Mouse (Mus musculus): ENCODE measurements around the gene Gm10322. TPM values are rescaled to one million over a fixed set of nuclear protein-coding genes. Genes with fewer than 3 reads are reported as not detected.

Gm10322 gene
- not detected in 2 replicates for total RNA-seq (2023)

DNA sequence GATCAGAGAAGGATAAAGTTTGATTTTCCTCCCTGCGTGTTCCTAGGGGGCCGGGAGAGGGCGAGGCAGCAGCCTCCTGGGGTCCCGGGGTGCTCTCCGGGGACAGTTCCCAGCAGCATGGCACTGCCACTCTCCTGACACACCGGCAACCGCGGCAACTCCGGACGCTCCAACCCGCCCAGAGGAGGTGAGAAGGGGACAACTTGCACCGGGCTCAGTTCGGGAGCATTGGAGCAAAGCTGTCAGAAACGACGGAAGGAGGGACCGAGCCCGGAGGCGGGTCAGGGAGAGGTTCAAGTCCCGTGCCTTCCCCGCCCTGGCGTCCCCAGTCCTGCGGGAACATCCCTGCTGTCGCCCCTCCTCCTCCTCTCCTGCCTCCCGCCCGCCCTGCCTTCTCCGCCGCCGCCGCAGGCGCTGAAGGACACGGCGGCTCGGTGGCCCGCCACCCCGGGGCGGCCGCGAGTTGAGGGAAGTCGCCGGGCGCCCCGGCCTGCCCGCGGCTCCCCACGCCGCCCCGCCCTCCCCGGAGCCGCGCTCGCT is at the start of gene Gm10322:
TSS of gene Gm10322 (plus strand) at position 83 of the 540 bp plus-strand sequence.

DNA sequence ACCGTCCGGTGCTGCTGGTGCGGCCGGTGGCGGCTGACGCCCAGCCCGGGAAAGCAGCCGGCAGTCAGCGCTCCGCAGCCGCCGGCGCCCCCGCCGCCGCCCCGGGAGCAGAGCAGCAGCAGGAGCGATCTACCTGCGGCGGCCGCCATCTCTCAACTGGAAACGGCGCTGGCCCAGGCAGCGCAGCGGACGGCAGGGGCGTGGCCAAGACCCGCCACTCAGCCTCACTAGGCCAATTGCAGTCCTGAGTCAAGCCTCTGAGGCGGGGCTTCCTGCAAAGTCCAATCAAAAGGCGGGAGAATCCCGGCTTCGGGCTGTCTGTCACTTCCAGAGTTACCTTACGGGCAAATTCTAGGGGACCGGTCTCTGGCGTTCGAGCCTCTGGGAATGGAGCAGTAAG is 659 bp downstream of the Gm10322 start, which contains the start of gene Mcu:
TSS of gene Mcu (minus strand) at position 171 of the 400 bp plus-strand sequence.

Other genes with a start within 250 kb of the Gm10322 start
- 2.9 and 8.2 TPM in 2 replicates for gene Gm10273, start 220.4 kb upstream of the Gm10322 start, total RNA-seq (2023)
- gene Pla2g12b, start 212.4 kb upstream of the Gm10322 start, total RNA-seq (2023), result not detected in 2 replicates
- 0.16 TPM in 1 of 2 replicates, not detected in the other for gene Oit3, start 174.3 kb upstream of the Gm10322 start, total RNA-seq (2023)
- 60.2 and 62.5 TPM in 2 replicates for gene Mcu, start 629 bp downstream of the Gm10322 start, total RNA-seq (2023)
- gene Micu1, start 86.4 kb downstream of the Gm10322 start, total RNA-seq (2023), result 113 and 116 TPM in 2 replicates

All from neutrophil, adult 65 days (primary cell).